ENCODE assay signal across 11 mouse cellular contexts in genomic region chr12:32306326-32306725, GRCm38 (mm10).
A peak's percentile ranks its signal among the peaks of the same experiment; 100 is the strongest.
DNase-seq lines count a peak whose midpoint lies in the region; ATAC-seq and TF ChIP-seq lines count a peak whose summit lies in the region.
"Had no signal": no experiment of that assay in that cellular context is flagged by ENCODE, and none has a peak within 500 bp of the region (broad histone marks: within the 10 kb centered on the region; RNA-seq: fewer than 3 reads in every experiment).

No protein-coding gene starts in this region.

- H3K9ac ChIP-seq in liver, postnatal 0 days (replicated peaks) = no peak overlapping the region
- H3K9ac ChIP-seq: hindbrain, embryonic 12.5 days had no signal

- peaks cover 16% of the 10 kb centered on the region; the same call in 1 of the 2 replicates for H3K4me1 ChIP-seq in spleen, adult 2 months (ENCODE audit: control insufficient read depth, insufficient read depth, insufficient read length)
- peaks cover 28% of the 10 kb centered on the region for H3K4me1 ChIP-seq in liver, postnatal 0 days (ENCODE audit: insufficient read depth)
- H3K4me1 ChIP-seq: hindbrain, embryonic 12.5 days had no signal

- H3K36me3 ChIP-seq in spleen, adult 2 months (ENCODE audit: control insufficient read depth, insufficient read depth, low read length) = no peaks in the 10 kb centered on the region
- H3K36me3 ChIP-seq in liver, postnatal 0 days (replicated peaks; ENCODE audit: insufficient read depth, low read length) = no peaks in the 10 kb centered on the region
- H3K36me3 ChIP-seq: hindbrain, embryonic 12.5 days had no signal

- no peak overlapping the region for H3K4me3 ChIP-seq in spleen, adult 2 months (ENCODE audit: extremely low read depth, insufficient read depth, insufficient read length)
- no peak overlapping the region for H3K4me3 ChIP-seq in liver, postnatal 0 days (ENCODE audit: low read depth, low read length)
- H3K4me3 ChIP-seq: hindbrain, embryonic 12.5 days; megakaryocyte, embryonic 14.5 days had no signal

- peak; percentile 97 for ATAC-seq in granulocyte monocyte progenitor cell, adult 5-6 weeks (replicated peaks; ENCODE audit: poor library complexity, severe bottlenecking)
- ATAC-seq in liver, postnatal 0 days = peak; percentile 20; the same call in 1 of the 2 replicates
- no peak for ATAC-seq in erythroid progenitor cell, adult 5-6 weeks (replicated peaks; ENCODE audit: low FRiP score, poor library complexity, severe bottlenecking)

- TF ChIP-seq POLR2A in spleen, adult 2 months (IDR thresholded peaks at IDR 0.05; ENCODE audit: low read depth, low read length) = no peak

- no peak for TF ChIP-seq EP300 in liver, postnatal 0 days (IDR thresholded peaks at IDR 0.05; ENCODE audit: low read depth)

- WGBS in spleen, adult 2 months = 41% methylated on average over 4 of the region's 4 CpGs
- whole genome bisulfite sequencing in liver, postnatal 0 days (ENCODE audit: insufficient replicate concordance) = 65% methylated on average over 4 of the region's 4 CpGs

- TF ChIP-seq CTCF in spleen, adult 2 months (IDR thresholded peaks at IDR 0.05; ENCODE audit: extremely low read depth, insufficient read depth, insufficient read length, insufficient replicate concordance) = no peak
- no peak for TF ChIP-seq CTCF in liver, postnatal 0 days (IDR thresholded peaks at IDR 0.05; ENCODE audit: low read depth)

- no peaks in the 10 kb centered on the region for H3K27me3 ChIP-seq in spleen, adult 2 months (ENCODE audit: control insufficient read depth, insufficient read depth, low read length)
- no peaks in the 10 kb centered on the region for H3K27me3 ChIP-seq in liver, postnatal 0 days (ENCODE audit: insufficient read depth, low read length)
- H3K27me3 ChIP-seq: hindbrain, embryonic 12.5 days; megakaryocyte, embryonic 14.5 days had no signal

- H3K9me3 ChIP-seq in liver, postnatal 0 days (ENCODE audit: low read length) = no peaks in the 10 kb centered on the region
- H3K9me3 ChIP-seq: hindbrain, embryonic 12.5 days; megakaryocyte, embryonic 14.5 days had no signal

- peak overlapping the region; percentile 76 for H3K27ac ChIP-seq in spleen, adult 2 months (ENCODE audit: insufficient read depth, low read length)
- peak overlapping the region; percentile 77 for H3K27ac ChIP-seq in liver, postnatal 0 days (ENCODE audit: low read depth)
- H3K27ac ChIP-seq: hindbrain, embryonic 12.5 days had no signal

- DNase-seq in spleen, adult 2 months (ENCODE audit: low read depth in 1 of 2, low spot score in 2 of 2) = no peak
- no peak for DNase-seq in spleen, postnatal 4 days (ENCODE audit: low spot score in 2 of 2)
- peak; percentile 43 for DNase-seq in liver, postnatal 0 days
- DNase-seq in thymus, postnatal 10 days (ENCODE audit: low spot score in 2 of 2) = no peak
- no peak for DNase-seq in cerebellum, postnatal 14 days
- DNase-seq: left cerebral cortex, postnatal 4 days; thymus, postnatal 4 days had no signal

- no peak overlapping the region for H3K4me2 ChIP-seq in liver, postnatal 0 days (ENCODE audit: low read depth, low read length)
- H3K4me2 ChIP-seq: hindbrain, embryonic 12.5 days had no signal
